Mouse (Mus musculus) MEL (cell line): Measurements from ENCODE around the gene Prcc.

Source experiments
- CHD1 ChIP-seq: IDR thresholded peaks from 2 replicates; pipeline ENCODE4 v1.6.1; 2012; ENCODE audit warnings: low read depth, mild to moderate bottlenecking, inconsistent platforms, low read length, improper control_type of control experiment
- CTCF ChIP-seq, 3 experiments: IDR thresholded peaks in 2 of 3; conservative IDR thresholded peaks in 1 of 3; 2 replicates each; pipeline ENCODE4 v1.5.1; 2011 to 2012; ENCODE audit warnings: low read length in 3 of 3, low read depth in 2 of 3, mild to moderate bottlenecking in 2 of 3, improper control_type of control experiment in 1 of 3, inconsistent platforms in 1 of 3, mixed read lengths in 1 of 3, moderate library complexity in 1 of 3; ENCODE audit not compliant: control insufficient read depth in 1 of 3, insufficient read depth in 1 of 3, poor library complexity in 1 of 3, severe bottlenecking in 1 of 3
- E2F4 ChIP-seq: IDR thresholded peaks from 2 replicates; pipeline ENCODE4 v1.6.1; 2011; ENCODE audit warnings: low read depth, low read length, improper control_type of control experiment, borderline replicate concordance
- EP300 ChIP-seq, 2 experiments: IDR thresholded peaks; 2 replicates each; pipeline ENCODE4 v1.6.1; 2011; ENCODE audit warnings: improper control_type of control experiment in 2 of 2, low read length in 2 of 2, low read depth in 1 of 2, mild to moderate bottlenecking in 1 of 2
- GABPA ChIP-seq: IDR thresholded peaks from 2 replicates; pipeline ENCODE4 v1.6.1; 2012; ENCODE audit warnings: low read depth, mild to moderate bottlenecking, inconsistent platforms, low read length, improper control_type of control experiment, moderate library complexity
- HCFC1 ChIP-seq: IDR thresholded peaks from 2 replicates; pipeline ENCODE4 v1.6.1; 2012; ENCODE audit warnings: low read depth, mild to moderate bottlenecking, inconsistent platforms, low read length, improper control_type of control experiment, moderate library complexity
- JUND ChIP-seq: IDR thresholded peaks from 2 replicates; pipeline ENCODE4 v1.6.1; 2011; ENCODE audit warnings: low read depth, mild to moderate bottlenecking, improper control_type of control experiment, low read length
- MAX ChIP-seq: IDR thresholded peaks from 2 replicates; pipeline ENCODE4 v1.6.1; 2011; ENCODE audit warnings: low read length, improper control_type of control experiment
- POLR2A ChIP-seq, 2 experiments: IDR thresholded peaks; 2 replicates each; pipeline ENCODE4 v1.6.1; 2011 to 2012; ENCODE audit warnings: low read length in 2 of 2, mild to moderate bottlenecking in 2 of 2, control low read depth in 1 of 2, improper control_type of control experiment in 1 of 2, low read depth in 1 of 2, moderate library complexity in 1 of 2; ENCODE audit not compliant: control insufficient read depth in 1 of 2, insufficient read depth in 1 of 2, poor library complexity in 1 of 2
- POLR2AphosphoS2 ChIP-seq: IDR thresholded peaks from 2 replicates; pipeline ENCODE4 v1.6.1; 2011; ENCODE audit warnings: low read length, improper control_type of control experiment
- RAD21 ChIP-seq: IDR thresholded peaks from 2 replicates; pipeline ENCODE4 v1.6.1; 2011; ENCODE audit warnings: mild to moderate bottlenecking, low read depth, low read length, improper control_type of control experiment
- TCF12 ChIP-seq: IDR thresholded peaks from 2 replicates; pipeline ENCODE4 v1.6.1; 2014; ENCODE audit warnings: low read depth, mild to moderate bottlenecking, inconsistent platforms, low read length, improper control_type of control experiment, moderate library complexity
- USF1 ChIP-seq: IDR thresholded peaks from 2 replicates; pipeline ENCODE4 v1.6.1; 2014; ENCODE audit warnings: low read depth, mild to moderate bottlenecking, inconsistent platforms, low read length, improper control_type of control experiment, moderate library complexity
- ZKSCAN1 ChIP-seq: IDR thresholded peaks from 2 replicates; pipeline ENCODE4 v1.6.1; 2012; ENCODE audit warnings: low read depth, mild to moderate bottlenecking, inconsistent platforms, low read length, improper control_type of control experiment, moderate library complexity

DNA sequence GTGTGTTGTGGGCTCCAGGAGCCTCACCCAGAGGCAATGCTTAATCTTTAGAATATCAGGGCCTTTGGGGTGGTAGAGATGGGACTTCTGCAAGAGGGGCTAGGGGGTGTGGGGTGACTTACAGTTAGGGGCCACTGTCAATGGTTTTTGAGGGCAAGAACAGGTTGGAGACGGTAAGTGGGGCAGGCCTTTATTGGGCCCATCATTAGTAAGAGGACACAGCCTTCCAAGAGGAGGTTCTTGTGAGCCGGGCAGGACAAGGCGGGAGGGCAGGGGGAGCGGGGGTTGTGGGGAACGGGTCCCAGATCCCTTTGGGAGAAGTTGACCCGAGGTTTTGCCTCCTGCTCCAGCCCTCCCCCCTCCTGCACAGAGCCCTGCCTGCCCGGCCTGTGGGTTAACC lies 28.1 kb upstream of the Prcc start:
- TF ChIP-seq GABPA (no peak), EP300 (IDR thresholded peaks at IDR 0.05; ENCODE audit: low read depth in 1 of 2, low read length in 2 of 2) (no peak), TCF12 (no peak), CHD1 (no peak), CTCF (IDR thresholded peaks at IDR 0.05 in 2 of 3, conservative IDR thresholded peaks at IDR 0.05 in 1 of 3; ENCODE audit: control insufficient read depth in 1 of 3, insufficient read depth in 1 of 3, low read depth in 2 of 3, low read length in 3 of 3, poor library complexity in 1 of 3, severe bottlenecking in 1 of 3) (no peak), E2F4 (no peak), HCFC1 (no peak), USF1 (no peak), JUND (no peak), POLR2A (IDR thresholded peaks at IDR 0.05; ENCODE audit: control insufficient read depth in 1 of 2, insufficient read depth in 1 of 2, low read depth in 1 of 2, low read length in 2 of 2, poor library complexity in 1 of 2) (no peak), ZKSCAN1 (no peak), POLR2AphosphoS2 (no peak), MAX (no peak), RAD21 (no peak)
